Mouse (Mus musculus): ENCODE data around the gene H1fx. TPM values are rescaled to one million over a fixed set of nuclear protein-coding genes. Genes with fewer than 3 reads are reported as not detected.
A peak's percentile ranks its signal among the peaks of the same experiment; 100 is the strongest.

H1fx gene
- polyA plus RNA-seq (2012; rRNA removed), result 2.7 and 5.7 TPM in 2 replicates
- 1.8 and 4.1 TPM in 2 replicates for polyA plus RNA-seq (2014; fragmentation: Nextera tagmentation; extraction: Ambion mirVana)

DNA sequence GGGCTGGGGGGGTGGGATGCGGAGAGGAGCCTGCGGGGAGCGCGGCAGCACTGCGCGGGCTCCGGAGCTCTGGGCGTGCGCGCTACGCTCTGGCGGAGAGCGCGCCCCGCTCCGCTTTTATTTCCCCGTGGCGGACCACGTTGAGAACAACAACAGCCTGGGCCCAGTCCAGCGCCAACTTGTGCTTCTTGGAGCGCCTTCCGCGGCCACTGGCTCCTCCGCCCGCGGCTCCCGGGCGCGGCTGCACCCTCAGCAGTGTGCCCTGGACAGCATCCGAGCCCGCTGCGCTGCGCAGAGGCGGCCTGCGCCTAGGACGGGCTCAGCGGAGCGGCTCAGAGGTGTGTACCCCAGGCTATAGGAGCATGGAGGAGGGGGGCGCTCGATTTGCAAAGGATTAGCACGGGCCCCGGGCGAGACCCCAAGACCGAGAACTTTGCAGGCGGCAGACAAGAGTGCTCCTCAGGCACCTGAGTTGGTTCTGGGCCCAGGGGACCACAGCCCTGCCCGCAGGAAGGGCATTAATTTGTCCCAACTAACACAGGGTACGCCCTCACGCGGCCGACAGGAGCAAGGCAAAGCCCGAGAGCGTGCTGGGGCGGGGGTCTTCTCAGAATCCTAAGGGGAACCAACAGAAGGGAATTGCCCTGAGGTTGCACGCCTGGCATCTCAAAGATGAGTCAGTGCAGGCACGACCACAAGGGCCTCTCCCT is at the start of gene H1fx:
H1fx (minus strand) TSS at position 91 of the 710 bp plus-strand sequence.
- Histone ChIP-seq H3K4me1 (replicated peaks; ENCODE audit: control insufficient read depth in 2 of 2, insufficient read depth in 2 of 2, low read length in 1 of 2) (no peaks in the 10 kb centered on the region), H3K9me3 (ENCODE audit: control insufficient read depth, low read length) (no peaks in the 10 kb centered on the region), H3K4me3 (ENCODE audit: insufficient read depth in 1 of 2, low read depth in 2 of 2, low read length in 2 of 2) (peak within 1 kb of the TSS; percentile 55 to 61), H3K27ac (no peak within 1 kb of the TSS), H3K27me3 (ENCODE audit: control insufficient read depth, insufficient read depth, low read length) (peaks cover 45% of the 10 kb centered on the region), H3K9ac (replicated peaks) (no peak within 1 kb of the TSS), H3K36me3 (replicated peaks; ENCODE audit: control insufficient read depth, insufficient read depth, low read depth) (no peaks in the 10 kb centered on the region), H3K4me2 (ENCODE audit: low read depth) (peak within 1 kb of the TSS; percentile 57)
- TF ChIP-seq EP300 (IDR thresholded peaks at IDR 0.05; ENCODE audit: low read depth) (no peak), CTCF (IDR thresholded peaks at IDR 0.05; ENCODE audit: low read depth) (0 out of 2 replicates have a peak, but pooled peaks have one; percentile 21)
- 2% methylated on average over 55 of the region's 55 CpGs for WGBS (ENCODE audit: insufficient replicate concordance)
- no peak for DNase-seq (ENCODE audit: low read depth in 3 of 3, low spot score in 3 of 3)
- peak; percentile 41 for ATAC-seq (ENCODE audit: insufficient read depth)

GRCm38 (mm10) chr6:88030432-88030831 is 49.0 kb upstream of the H1fx start:
- DNase-seq (ENCODE audit: low read depth in 3 of 3, low spot score in 3 of 3) (no peak), ATAC-seq (ENCODE audit: insufficient read depth) (no peak)
- Histone ChIP-seq H3K36me3 (replicated peaks; ENCODE audit: control insufficient read depth, insufficient read depth, low read depth) (no peaks in the 10 kb centered on the region; the same call in none of the 2 replicates), H3K27ac (no peak overlapping the region), H3K27me3 (ENCODE audit: control insufficient read depth, insufficient read depth, low read length) (no peaks in the 10 kb centered on the region), H3K4me3 (ENCODE audit: insufficient read depth in 1 of 2, low read depth in 2 of 2, low read length in 2 of 2) (no peak overlapping the region), H3K4me2 (ENCODE audit: low read depth) (no peak overlapping the region), H3K9ac (replicated peaks) (no peak overlapping the region), H3K4me1 (replicated peaks; ENCODE audit: control insufficient read depth in 2 of 2, insufficient read depth in 2 of 2, low read length in 1 of 2) (0 out of 4 replicates have a peak, but pooled peaks cover 0 to 2% of the 10 kb centered on the region in 2 experiments), H3K9me3 (ENCODE audit: control insufficient read depth, low read length) (no peaks in the 10 kb centered on the region)
- 66% methylated on average over 2 of the region's 2 CpGs for WGBS (ENCODE audit: insufficient replicate concordance)
- no peak for TF ChIP-seq CTCF (IDR thresholded peaks at IDR 0.05; ENCODE audit: low read depth)
- TF ChIP-seq EP300 (IDR thresholded peaks at IDR 0.05; ENCODE audit: low read depth), result no peak

DNA sequence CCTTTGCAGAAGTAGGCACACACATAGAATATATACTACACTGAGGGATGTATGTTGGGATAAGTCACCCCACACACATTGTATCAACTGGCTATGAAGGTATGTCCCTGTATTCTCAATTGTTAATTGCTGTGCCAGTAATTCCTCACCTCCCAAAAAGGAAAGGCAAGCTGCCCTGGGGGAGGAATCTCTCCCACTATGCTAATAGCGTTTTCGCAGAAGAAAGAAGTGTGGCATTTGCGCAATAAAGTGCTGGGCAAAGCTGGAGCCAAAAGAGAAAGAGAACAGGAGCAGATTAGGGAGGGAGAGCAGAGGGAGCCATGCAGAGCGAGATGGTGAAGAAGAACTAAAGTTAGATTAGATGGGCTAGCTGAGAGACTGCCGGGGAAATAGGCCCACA is 46.0 kb upstream of the H1fx start:
- TF ChIP-seq CTCF (IDR thresholded peaks at IDR 0.05; ENCODE audit: low read depth), result no peak
- no peak for TF ChIP-seq EP300 (IDR thresholded peaks at IDR 0.05; ENCODE audit: low read depth)
- 65% methylated on average over 5 of the region's 5 CpGs for WGBS (ENCODE audit: insufficient replicate concordance)
- no peak overlapping the region for H3K4me2 ChIP-seq (ENCODE audit: low read depth)
- no peak for DNase-seq (ENCODE audit: low read depth in 3 of 3, low spot score in 3 of 3)
- no peak overlapping the region for H3K9ac ChIP-seq (replicated peaks)
- no peaks in the 10 kb centered on the region; the same call in none of the 2 replicates for H3K36me3 ChIP-seq (replicated peaks; ENCODE audit: control insufficient read depth, insufficient read depth, low read depth)
- H3K27ac ChIP-seq, result no peak overlapping the region
- H3K4me3 ChIP-seq (ENCODE audit: insufficient read depth in 1 of 2, low read depth in 2 of 2, low read length in 2 of 2), result no peak overlapping the region
- no peak for ATAC-seq (ENCODE audit: insufficient read depth)
- 0 out of 4 replicates have a peak, but pooled peaks cover 0 to 2% of the 10 kb centered on the region in 2 experiments for H3K4me1 ChIP-seq (replicated peaks; ENCODE audit: control insufficient read depth in 2 of 2, insufficient read depth in 2 of 2, low read length in 1 of 2)
- no peaks in the 10 kb centered on the region for H3K9me3 ChIP-seq (ENCODE audit: control insufficient read depth, low read length)
- no peaks in the 10 kb centered on the region for H3K27me3 ChIP-seq (ENCODE audit: control insufficient read depth, insufficient read depth, low read length)

DNA sequence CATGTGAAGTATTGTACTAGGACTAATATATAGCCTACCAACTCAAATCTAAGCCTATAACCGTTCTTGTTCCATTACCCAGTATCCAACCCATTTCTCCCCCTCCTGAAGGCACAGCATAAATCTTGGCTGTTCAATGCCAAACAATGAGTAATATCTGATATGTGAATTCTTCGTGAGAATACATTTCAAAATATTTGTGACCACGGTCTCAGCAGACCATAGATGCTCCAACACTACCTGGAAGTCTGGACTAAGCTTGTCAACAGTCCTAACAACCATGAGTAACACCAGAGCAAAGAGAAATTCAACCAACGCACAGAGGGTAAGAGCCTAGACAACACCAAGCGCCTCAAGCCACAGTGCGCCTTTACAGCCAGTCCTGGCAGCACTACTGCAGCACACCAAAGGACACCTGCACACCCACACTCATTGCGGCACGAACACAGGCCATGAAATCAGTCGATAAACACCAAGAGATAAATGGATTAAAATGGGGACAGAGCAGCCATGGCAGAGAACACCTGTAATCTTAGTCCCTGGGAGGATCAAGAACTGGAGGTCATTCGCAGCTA is 42.0 kb upstream of the H1fx start:
- WGBS (ENCODE audit: insufficient replicate concordance), result 87% methylated on average over 10 of the region's 10 CpGs
- no peaks in the 10 kb centered on the region for H3K9me3 ChIP-seq (ENCODE audit: control insufficient read depth, low read length)
- 0 out of 4 replicates have a peak, but pooled peaks cover 0 to 2% of the 10 kb centered on the region in 2 experiments for H3K4me1 ChIP-seq (replicated peaks; ENCODE audit: control insufficient read depth in 2 of 2, insufficient read depth in 2 of 2, low read length in 1 of 2)
- no peaks in the 10 kb centered on the region for H3K27me3 ChIP-seq (ENCODE audit: control insufficient read depth, insufficient read depth, low read length)
- no peak overlapping the region for H3K4me3 ChIP-seq (ENCODE audit: insufficient read depth in 1 of 2, low read depth in 2 of 2, low read length in 2 of 2)
- no peaks in the 10 kb centered on the region; the same call in 1 of the 2 replicates for H3K36me3 ChIP-seq (replicated peaks; ENCODE audit: control insufficient read depth, insufficient read depth, low read depth)
- no peak overlapping the region for H3K9ac ChIP-seq (replicated peaks)
- DNase-seq (ENCODE audit: low read depth in 3 of 3, low spot score in 3 of 3), result no peak
- TF ChIP-seq CTCF (IDR thresholded peaks at IDR 0.05; ENCODE audit: low read depth) (no peak), EP300 (IDR thresholded peaks at IDR 0.05; ENCODE audit: low read depth) (no peak)
- ATAC-seq (ENCODE audit: insufficient read depth), result no peak
- H3K4me2 ChIP-seq (ENCODE audit: low read depth), result no peak overlapping the region
- H3K27ac ChIP-seq, result no peak overlapping the region

GRCm38 (mm10) chr6:88019154-88019553 is 37.7 kb upstream of the H1fx start:
- H3K9ac ChIP-seq (replicated peaks), result no peak overlapping the region
- no peaks in the 10 kb centered on the region for H3K36me3 ChIP-seq (replicated peaks; ENCODE audit: control insufficient read depth, insufficient read depth, low read depth)
- no peaks in the 10 kb centered on the region for H3K27me3 ChIP-seq (ENCODE audit: control insufficient read depth, insufficient read depth, low read length)
- TF ChIP-seq EP300 (IDR thresholded peaks at IDR 0.05; ENCODE audit: low read depth) (no peak), CTCF (IDR thresholded peaks at IDR 0.05; ENCODE audit: low read depth) (no peak)
- H3K4me1 ChIP-seq (replicated peaks; ENCODE audit: control insufficient read depth in 2 of 2, insufficient read depth in 2 of 2, low read length in 1 of 2), result peaks cover 10% of the 10 kb centered on the region in 2 experiments
- no peak overlapping the region for H3K27ac ChIP-seq
- H3K4me2 ChIP-seq (ENCODE audit: low read depth), result no peak overlapping the region
- ATAC-seq (ENCODE audit: insufficient read depth), result no peak
- H3K4me3 ChIP-seq (ENCODE audit: insufficient read depth in 1 of 2, low read depth in 2 of 2, low read length in 2 of 2), result no peak overlapping the region
- H3K9me3 ChIP-seq (ENCODE audit: control insufficient read depth, low read length), result no peaks in the 10 kb centered on the region
- DNase-seq (ENCODE audit: low read depth in 3 of 3, low spot score in 3 of 3), result no peak
- 65% methylated on average over 2 of the region's 2 CpGs for WGBS (ENCODE audit: insufficient replicate concordance)
